Mouse (Mus musculus) embryonic facial prominence, embryonic 12.5 days (tissue): Measurements from ENCODE around the gene Akip1. TPM values are rescaled to one million over a fixed set of nuclear protein-coding genes. Genes with fewer than 3 reads are reported as not detected.

Experiments used
- ATAC-seq: fragments of 200-750 bp; cut with Nextera tagmentation; 2 replicates; pipeline ENCODE4 v1.8.0; 2017; ENCODE audit not compliant: insufficient number of reproducible peaks, insufficient read depth, low FRiP score, low TSS enrichment
- H3K27ac ChIP-seq: fragments of 300-500 bp; sonication (generic); 2 replicates; pipeline ENCODE4 v1.5.1; 2016; ENCODE audit warnings: mild to moderate bottlenecking
- H3K27me3 ChIP-seq: fragments of 300-500 bp; sonication (generic); 2 replicates; pipeline ENCODE4 v1.6.1; 2016; ENCODE audit warnings: mild to moderate bottlenecking, moderate library complexity
- H3K36me3 ChIP-seq: fragments of 300-500 bp; sonication (generic); 2 replicates; pipeline ENCODE4 v1.6.1; 2016; ENCODE audit warnings: mild to moderate bottlenecking
- H3K4me1 ChIP-seq: fragments of 300-500 bp; sonication (generic); 2 replicates; pipeline ENCODE4 v1.6.1; 2016
- H3K4me2 ChIP-seq: fragments of 300-500 bp; sonication (generic); replicated peaks from 2 replicates; pipeline ENCODE4 v1.6.1; 2016; ENCODE audit warnings: mild to moderate bottlenecking, moderate library complexity
- H3K4me3 ChIP-seq: fragments of 300-500 bp; sonication (generic); 2 replicates; pipeline ENCODE4 v1.5.1; 2016; ENCODE audit warnings: mild to moderate bottlenecking
- H3K9ac ChIP-seq: fragments of 300-500 bp; sonication (generic); 2 replicates; pipeline ENCODE4 v1.6.1; 2016; ENCODE audit warnings: mild to moderate bottlenecking, moderate library complexity
- H3K9me3 ChIP-seq: fragments of 300-500 bp; sonication (generic); 2 replicates; pipeline ENCODE4 v1.6.1; 2016; ENCODE audit warnings: mild to moderate bottlenecking, moderate library complexity
- WGBS: fragments of 180-500 bp; shearing (Covaris S2); methylation state at CpG from one replicate; pipeline ENCODE4 v1.1.7; 2016; 5-methylcytosine and 5-hydroxymethylcytosine counted together
- polyA plus RNA-seq: library from polyadenylated mRNA; unstranded; fragments of >200 nt; fragmentation: Nextera tagmentation; extraction: Ambion mirVana; gene quantifications from 2 replicates; pipeline ENCODE4 v1.2.1, GENCODE M21; 2016

Gene Akip1
- polyA plus RNA-seq, 1 experiment from 2014 or later = 27.7 TPM

GRCm38 (mm10) chr7:109680879-109681278, 22.6 kb upstream of the Akip1 start:
- Histone ChIP-seq H3K36me3 (no peaks in the 10 kb centered on the region), H3K27me3 (no peaks in the 10 kb centered on the region), H3K4me1 (0 out of 2 replicates have a peak, but pooled peaks cover under 1% of the 10 kb centered on the region), H3K4me2 (no peak overlapping the region), H3K9me3 (no peaks in the 10 kb centered on the region), H3K27ac (no peak overlapping the region), H3K4me3 (no peak overlapping the region), H3K9ac (no peak overlapping the region)
- 80% methylated on average over 1 of the region's 1 CpGs for WGBS
- no peak for ATAC-seq

GRCm38 (mm10) chr7:109686585-109687128, 16.8 kb upstream of the Akip1 start:
- H3K27me3 ChIP-seq = no peaks in the 10 kb centered on the region
- ATAC-seq = no peak
- 0 out of 2 replicates have a peak, but pooled peaks cover 11% of the 10 kb centered on the region for H3K4me1 ChIP-seq
- 27% methylated on average over 9 of the region's 9 CpGs for WGBS
- no peaks in the 10 kb centered on the region for H3K9me3 ChIP-seq
- no peak overlapping the region for H3K9ac ChIP-seq
- no peak overlapping the region for H3K4me2 ChIP-seq
- H3K4me3 ChIP-seq = no peak overlapping the region
- no peaks in the 10 kb centered on the region for H3K36me3 ChIP-seq
- H3K27ac ChIP-seq = no peak overlapping the region

- no peaks in the 10 kb centered on the region for H3K9me3 ChIP-seq
- H3K4me3 ChIP-seq = no peak overlapping the region
- H3K4me2 ChIP-seq = no peak overlapping the region
- no peak overlapping the region for H3K9ac ChIP-seq
- no peak overlapping the region for H3K27ac ChIP-seq
- ATAC-seq = no peak
- no peaks in the 10 kb centered on the region for H3K36me3 ChIP-seq
- no peaks in the 10 kb centered on the region for H3K27me3 ChIP-seq
- H3K4me1 ChIP-seq = 0 out of 2 replicates have a peak, but pooled peaks cover 11% of the 10 kb centered on the region
- 92% methylated on average over 3 of the region's 3 CpGs for WGBS
Observed at GRCm38 (mm10) chr7:109690101-109690500, 13.4 kb upstream of the Akip1 start.

- Histone ChIP-seq H3K9ac (no peak overlapping the region), H3K4me1 (0 out of 2 replicates have a peak, but pooled peaks cover 10% of the 10 kb centered on the region), H3K27me3 (no peaks in the 10 kb centered on the region), H3K9me3 (no peaks in the 10 kb centered on the region), H3K36me3 (no peaks in the 10 kb centered on the region), H3K27ac (no peak overlapping the region), H3K4me3 (no peak overlapping the region), H3K4me2 (no peak overlapping the region)
- 90% methylated on average over 5 of the region's 5 CpGs for WGBS
- no peak for ATAC-seq
Observed at GRCm38 (mm10) chr7:109690961-109691360, 12.5 kb upstream of the Akip1 start.

GRCm38 (mm10) chr7:109694576-109695338, 8.7 kb upstream of the Akip1 start:
- Histone ChIP-seq H3K27me3 (no peaks in the 10 kb centered on the region), H3K27ac (no peak overlapping the region), H3K36me3 (no peaks in the 10 kb centered on the region), H3K4me3 (no peak overlapping the region), H3K9ac (no peak overlapping the region), H3K4me2 (no peak overlapping the region), H3K4me1 (no peaks in the 10 kb centered on the region), H3K9me3 (no peaks in the 10 kb centered on the region)
- ATAC-seq = no peak
- WGBS = 79% methylated on average over 13 of the region's 13 CpGs

- H3K4me3 ChIP-seq = no peak overlapping the region
- no peaks in the 10 kb centered on the region for H3K36me3 ChIP-seq
- H3K9me3 ChIP-seq = no peaks in the 10 kb centered on the region
- no peak overlapping the region for H3K27ac ChIP-seq
- no peak overlapping the region for H3K9ac ChIP-seq
- no peaks in the 10 kb centered on the region for H3K27me3 ChIP-seq
- no peak overlapping the region for H3K4me2 ChIP-seq
- WGBS = 90% methylated on average over 10 of the region's 10 CpGs
- ATAC-seq = no peak
- H3K4me1 ChIP-seq = no peaks in the 10 kb centered on the region
Observed at GRCm38 (mm10) chr7:109695339-109695726, 8.2 kb upstream of the Akip1 start.

- Histone ChIP-seq H3K4me2 (no peak overlapping the region), H3K27ac (no peak overlapping the region), H3K36me3 (no peaks in the 10 kb centered on the region), H3K9ac (no peak overlapping the region), H3K4me3 (no peak overlapping the region), H3K27me3 (no peaks in the 10 kb centered on the region), H3K9me3 (no peaks in the 10 kb centered on the region), H3K4me1 (no peaks in the 10 kb centered on the region)
- no peak for ATAC-seq
Observed at GRCm38 (mm10) chr7:109700213-109700612, 3.3 kb upstream of the Akip1 start.

- no peaks in the 10 kb centered on the region for H3K36me3 ChIP-seq
- 42% methylated on average over 4 of the region's 4 CpGs for WGBS
- H3K27me3 ChIP-seq = no peaks in the 10 kb centered on the region
- no peak overlapping the region for H3K27ac ChIP-seq
- peak overlapping the region; percentile 50; the same call in 1 of the 2 replicates for H3K4me3 ChIP-seq
- no peaks in the 10 kb centered on the region for H3K9me3 ChIP-seq
- no peak for ATAC-seq
- no peaks in the 10 kb centered on the region for H3K4me1 ChIP-seq
- H3K4me2 ChIP-seq = peak overlapping the region; percentile 67
- H3K9ac ChIP-seq = no peak overlapping the region
Observed at GRCm38 (mm10) chr7:109702721-109703120, 769 bp upstream of the Akip1 start.

- peak overlapping the region; percentile 78 for H3K27ac ChIP-seq
- H3K4me1 ChIP-seq = peaks cover 6% of the 10 kb centered on the region; the same call in 1 of the 2 replicates
- peak overlapping the region; percentile 56 for H3K9ac ChIP-seq
- no peaks in the 10 kb centered on the region for H3K27me3 ChIP-seq
- no peak for ATAC-seq
- peak overlapping the region; percentile 67 for H3K4me2 ChIP-seq
- H3K36me3 ChIP-seq = peaks cover 3% of the 10 kb centered on the region; the same call in 1 of the 2 replicates
- WGBS = 3% methylated on average over 17 of the region's 17 CpGs
- peak overlapping the region; percentile 50 for H3K4me3 ChIP-seq
- no peaks in the 10 kb centered on the region for H3K9me3 ChIP-seq
Observed at GRCm38 (mm10) chr7:109704016-109704377, 507 bp downstream of the Akip1 start.

GRCm38 (mm10) chr7:109704461-109704860, 971 bp downstream of the Akip1 start:
- Histone ChIP-seq H3K4me1 (peaks cover 6% of the 10 kb centered on the region; the same call in 1 of the 2 replicates), H3K36me3 (peaks cover 4% of the 10 kb centered on the region; the same call in 1 of the 2 replicates), H3K9me3 (no peaks in the 10 kb centered on the region), H3K4me3 (peak overlapping the region; percentile 50), H3K27ac (no peak overlapping the region), H3K9ac (no peak overlapping the region), H3K27me3 (no peaks in the 10 kb centered on the region), H3K4me2 (peak overlapping the region; percentile 67)
- WGBS = 58% methylated on average over 3 of the region's 3 CpGs
- no peak for ATAC-seq

- no peaks in the 10 kb centered on the region for H3K27me3 ChIP-seq
- H3K4me1 ChIP-seq = peaks cover 6% of the 10 kb centered on the region; the same call in 1 of the 2 replicates
- no peak overlapping the region for H3K4me2 ChIP-seq
- no peak overlapping the region for H3K4me3 ChIP-seq
- ATAC-seq = no peak
- 45% methylated on average over 4 of the region's 4 CpGs for WGBS
- H3K9me3 ChIP-seq = no peaks in the 10 kb centered on the region
- no peak overlapping the region for H3K9ac ChIP-seq
- peaks cover 19% of the 10 kb centered on the region for H3K36me3 ChIP-seq
- H3K27ac ChIP-seq = no peak overlapping the region
Observed at GRCm38 (mm10) chr7:109707023-109707785, 3.7 kb downstream of the Akip1 start.
